Mouse (Mus musculus) small intestine, adult 2 months (tissue): ENCODE data around the gene P2rx3. TPM values are rescaled to one million over a fixed set of nuclear protein-coding genes. Genes with fewer than 3 reads are reported as not detected.

Experiments
- H3K27ac ChIP-seq: fragments of 200-500 bp; 2 replicates; pipeline ENCODE4 v1.5.1; 2012; ENCODE audit warnings: low read depth, low read length, control low read depth, inconsistent platforms; ENCODE audit not compliant: insufficient read depth
- H3K27me3 ChIP-seq: fragments of 200-500 bp; 2 replicates; pipeline ENCODE4 v1.6.1; 2012; ENCODE audit warnings: mild to moderate bottlenecking, moderate library complexity, low read length, inconsistent platforms; ENCODE audit not compliant: control insufficient read depth, insufficient read depth
- H3K36me3 ChIP-seq: fragments of 200-500 bp; 2 replicates; pipeline ENCODE4 v1.6.1; 2012; ENCODE audit warnings: mild to moderate bottlenecking, low read length, control low read depth, inconsistent platforms; ENCODE audit not compliant: control insufficient read depth, insufficient read depth
- H3K4me1 ChIP-seq: fragments of 200-500 bp; 2 replicates; pipeline ENCODE4 v1.6.1; 2012; ENCODE audit warnings: low read length, inconsistent platforms, mixed read lengths; ENCODE audit not compliant: control insufficient read depth, insufficient read depth, insufficient read length
- H3K4me3 ChIP-seq: fragments of 200-500 bp; 2 replicates; pipeline ENCODE4 v1.5.1; 2012; ENCODE audit warnings: low read depth, mild to moderate bottlenecking, control low read depth, inconsistent platforms, low read length, moderate library complexity
- CTCF ChIP-seq: fragments of 200-500 bp; IDR thresholded peaks from 2 replicates; pipeline ENCODE4 v1.5.1; 2012; ENCODE audit warnings: low read depth, mild to moderate bottlenecking, control low read depth, inconsistent platforms, low read length, moderate library complexity, mixed read lengths; ENCODE audit not compliant: insufficient replicate concordance, insufficient read length; ENCODE audit errors: extremely low read depth
- POLR2A ChIP-seq: fragments of 200-500 bp; IDR thresholded peaks from 2 replicates; pipeline ENCODE4 v1.6.1; 2012; ENCODE audit warnings: low read depth, mild to moderate bottlenecking, control low read depth, inconsistent platforms, low read length, moderate library complexity
- WGBS: fragments of 180-500 bp; shearing (Covaris S2); methylation state at CpG from one replicate; pipeline ENCODE4 v1.1.7; 2018; 5-methylcytosine and 5-hydroxymethylcytosine counted together
- polyA plus RNA-seq: library from polyadenylated mRNA; depleted of rRNA; stranded (reverse); fragments of >200 nt; gene quantifications from 2 replicates; pipeline ENCODE4 v1.2.3, GENCODE M21; 2012

Gene P2rx3
- polyA plus RNA-seq, 1 experiment = 0.16 TPM

DNA sequence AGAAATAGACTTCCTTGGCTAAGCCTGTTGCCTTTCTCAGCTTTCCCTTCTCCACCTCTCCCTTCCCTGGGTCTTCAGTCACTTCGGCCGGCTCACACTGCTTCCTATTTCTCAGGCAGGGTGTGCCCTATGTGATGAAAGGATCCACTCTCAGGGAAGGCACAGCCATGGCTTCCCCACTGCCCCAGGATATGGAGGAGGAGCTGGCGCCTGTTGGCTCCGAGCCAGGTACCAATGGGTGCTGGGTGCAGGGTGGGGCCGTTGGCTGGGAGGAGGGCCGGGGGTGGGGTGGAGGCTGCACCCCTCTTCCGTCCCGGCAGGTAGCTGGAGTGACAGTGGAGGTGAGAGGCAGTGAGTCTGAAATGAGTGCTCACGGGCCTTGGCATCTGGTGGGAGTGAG lies 13.5 kb upstream of the P2rx3 start:
- H3K36me3 ChIP-seq = peaks cover 29% of the 10 kb centered on the region
- peaks cover 21% of the 10 kb centered on the region for H3K4me1 ChIP-seq
- H3K27me3 ChIP-seq = no peaks in the 10 kb centered on the region
- H3K4me3 ChIP-seq = peak overlapping the region; percentile 67
- H3K27ac ChIP-seq = peak overlapping the region; percentile 92
- no peak for TF ChIP-seq CTCF
- no peak for TF ChIP-seq POLR2A
- WGBS = 20% methylated on average over 9 of the region's 9 CpGs

DNA sequence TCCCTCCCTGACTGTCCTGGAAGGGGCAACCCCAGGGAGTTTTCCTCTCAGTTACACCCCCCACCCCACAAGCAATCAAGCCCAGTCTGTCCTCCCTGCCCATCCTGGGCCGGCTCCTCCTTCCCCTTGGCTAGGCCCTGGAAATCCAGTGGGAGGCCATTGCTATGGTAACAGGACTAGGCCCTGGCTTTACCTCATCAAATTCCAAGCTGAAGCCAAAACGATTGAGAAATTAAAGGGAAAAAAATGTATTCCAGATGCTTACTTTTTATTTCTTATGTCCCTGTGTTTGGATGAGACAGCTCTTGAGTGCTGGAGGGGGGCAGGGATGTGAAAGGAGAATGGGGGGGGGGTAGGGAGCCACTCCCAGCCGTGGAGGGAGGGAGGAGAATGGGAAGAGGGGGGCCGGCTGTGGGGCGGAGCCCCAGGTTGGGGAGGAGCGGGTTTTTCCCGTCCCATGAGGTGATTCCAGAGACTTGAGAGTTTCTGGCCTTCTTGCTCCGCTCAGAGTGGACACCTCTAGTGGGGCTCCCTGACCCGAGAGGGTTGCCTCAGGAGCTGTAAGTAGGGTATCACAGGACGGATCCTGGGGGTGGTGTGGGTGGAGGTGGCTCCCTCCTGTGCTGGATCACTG lies 12.9 kb upstream of the P2rx3 start:
- Histone ChIP-seq H3K27me3 (no peaks in the 10 kb centered on the region), H3K4me1 (peaks cover 21% of the 10 kb centered on the region), H3K36me3 (peaks cover 30% of the 10 kb centered on the region), H3K27ac (peak overlapping the region; percentile 92), H3K4me3 (peak overlapping the region; percentile 67)
- no peak for TF ChIP-seq CTCF
- peak; percentile 9; the same call in 1 of the 2 replicates for TF ChIP-seq POLR2A
- WGBS = 21% methylated on average over 10 of the region's 10 CpGs

GRCm38 (mm10) chr2:85049277-85049676 lies 12.0 kb upstream of the P2rx3 start:
- H3K36me3 ChIP-seq = peaks cover 25% of the 10 kb centered on the region
- WGBS = 84% methylated on average over 4 of the region's 4 CpGs

GRCm38 (mm10) chr2:85048168-85048751 lies 11.0 kb upstream of the P2rx3 start:
- peaks cover 19% of the 10 kb centered on the region for H3K4me1 ChIP-seq
- peak overlapping the region; percentile 65 for H3K27ac ChIP-seq
- TF ChIP-seq POLR2A (no peak), CTCF (no peak)
- no peaks in the 10 kb centered on the region for H3K27me3 ChIP-seq
- peak overlapping the region; percentile 70 for H3K4me3 ChIP-seq
- peaks cover 29% of the 10 kb centered on the region for H3K36me3 ChIP-seq
- WGBS = under 1% methylated on average over 40 of the region's 44 CpGs

More at GRCm38 (mm10) chr2:85049277-85049676, 12.0 kb upstream of the P2rx3 start:
- H3K27ac ChIP-seq = no peak overlapping the region
- no peak overlapping the region for H3K4me3 ChIP-seq
- H3K4me1 ChIP-seq = peaks cover 21% of the 10 kb centered on the region
- no peak for TF ChIP-seq CTCF
- TF ChIP-seq POLR2A = no peak
- no peaks in the 10 kb centered on the region for H3K27me3 ChIP-seq

GRCm38 (mm10) chr2:85047596-85048167 lies 10.4 kb upstream of the P2rx3 start, which contains the start of gene Tnks1bp1:
TSS of gene Tnks1bp1 (plus strand) at chr2:85048022.
- H3K36me3 ChIP-seq = peaks cover 33% of the 10 kb centered on the region
- peaks cover 17% of the 10 kb centered on the region for H3K4me1 ChIP-seq
- no peak for TF ChIP-seq CTCF
- no peak for TF ChIP-seq POLR2A
- peak within 1 kb of the TSS; percentile 70 for H3K4me3 ChIP-seq
- H3K27me3 ChIP-seq = no peaks in the 10 kb centered on the region
- under 1% methylated on average over 42 of the region's 42 CpGs for WGBS
- H3K27ac ChIP-seq = peak within 1 kb of the TSS; percentile 65

- Histone ChIP-seq H3K27ac (peak overlapping the region; percentile 39), H3K4me3 (no peak overlapping the region)
- 36% methylated on average over 10 of the region's 10 CpGs for WGBS
Observed at GRCm38 (mm10) chr2:85047081-85047480, 9.8 kb upstream of the P2rx3 start.

GRCm38 (mm10) chr2:85046222-85046621 lies 9.0 kb upstream of the P2rx3 start:
- Histone ChIP-seq H3K27ac (no peak overlapping the region), H3K27me3 (no peaks in the 10 kb centered on the region), H3K36me3 (peaks cover 42% of the 10 kb centered on the region), H3K4me3 (no peak overlapping the region), H3K4me1 (peaks cover 7% of the 10 kb centered on the region)
- TF ChIP-seq POLR2A (no peak), CTCF (no peak)
- WGBS = 85% methylated on average over 8 of the region's 8 CpGs

More at GRCm38 (mm10) chr2:85047081-85047480, 9.8 kb upstream of the P2rx3 start:
- H3K27me3 ChIP-seq = no peaks in the 10 kb centered on the region
- no peak for TF ChIP-seq POLR2A
- TF ChIP-seq CTCF = no peak
- H3K36me3 ChIP-seq = peaks cover 36% of the 10 kb centered on the region
- H3K4me1 ChIP-seq = peaks cover 15% of the 10 kb centered on the region
